7 mouse cellular contexts compared by ENCODE assay signal in the genomic region with DNA sequence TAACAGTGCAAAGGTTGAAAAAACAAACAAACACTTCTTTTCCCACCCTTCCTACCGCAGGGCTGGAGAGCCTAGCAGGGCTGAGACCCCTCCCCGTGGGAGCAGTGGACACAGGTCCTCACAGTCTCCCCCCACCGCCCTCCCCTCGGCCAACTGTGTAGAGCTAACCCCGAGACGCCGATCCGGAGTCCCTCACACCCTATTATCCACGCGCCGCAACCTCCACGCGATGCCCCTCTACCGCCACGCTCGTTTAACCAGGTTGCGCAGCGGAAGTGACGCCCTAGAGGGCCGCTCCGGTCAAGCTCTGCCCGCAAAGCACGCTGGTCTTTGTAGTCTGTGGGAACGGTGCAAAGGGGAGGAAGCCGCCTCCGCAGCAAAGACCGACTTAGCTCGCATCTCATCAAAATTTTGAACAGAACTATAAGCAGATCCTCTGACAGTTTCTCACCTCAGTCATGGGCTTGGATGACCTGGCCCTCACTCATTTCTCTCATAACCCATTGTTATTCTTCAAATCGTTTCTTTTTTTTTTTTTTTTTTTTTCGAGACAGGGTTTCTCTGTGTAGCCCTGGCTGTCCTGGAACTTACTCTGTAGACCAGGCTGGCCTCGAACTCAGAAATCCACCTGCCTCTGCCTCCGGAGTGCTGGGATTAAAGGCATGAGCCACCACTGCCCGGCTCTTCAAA. TPM values are rescaled to one million over a fixed set of nuclear protein-coding genes. Genes with fewer than 3 reads are reported as not detected.
A peak's percentile ranks its signal among the peaks of the same experiment; 100 is the strongest.
DNase-seq lines count a peak whose midpoint lies in the region; ATAC-seq and TF ChIP-seq lines count a peak whose summit lies in the region.

A gene (minus strand): TSS at position 290 of the 690 bp plus-strand sequence.

- WGBS in intestine, postnatal 0 days = 4% methylated on average over 33 of the region's 33 CpGs
- 4% methylated on average over 32 of the region's 33 CpGs for WGBS in midbrain, embryonic 12.5 days
- 2% methylated on average over 33 of the region's 33 CpGs for WGBS in small intestine, adult 2 months

- peaks cover 46% of the 10 kb centered on the region for H3K36me3 ChIP-seq in intestine, postnatal 0 days (ENCODE audit: control insufficient read depth, insufficient read depth)
- peaks cover 47% of the 10 kb centered on the region for H3K36me3 ChIP-seq in midbrain, embryonic 12.5 days
- peaks cover 37% of the 10 kb centered on the region for H3K36me3 ChIP-seq in small intestine, adult 2 months (ENCODE audit: control insufficient read depth, insufficient read depth, low read length)

- peak; percentile 26; the same call in 1 of the 2 replicates for TF ChIP-seq POLR2A in small intestine, adult 2 months (IDR thresholded peaks at IDR 0.05; ENCODE audit: low read depth, low read length)

- DNase-seq in adrenal gland, adult 8-10 months = peak; percentile 79
- peak; percentile 88 for DNase-seq in embryo, embryonic 9.5 days (ENCODE audit: extremely low spot score)
- peak; percentile 50 for DNase-seq in gonadal fat pad, adult 2 months (ENCODE audit: low read depth)
- peak; percentile 87 for DNase-seq in left cerebral cortex, postnatal 4 days

- intact Hi-C loops in left cerebral cortex, postnatal 4 days (cut with DNase I) = no loop called here

- peak within 1 kb of the TSS; percentile 93 for H3K4me2 ChIP-seq in intestine, postnatal 0 days (replicated peaks; ENCODE audit: low read depth)
- peak within 1 kb of the TSS; percentile 71 for H3K4me2 ChIP-seq in midbrain, embryonic 12.5 days (replicated peaks)

- peak; percentile 36; the same call in 1 of the 2 replicates for TF ChIP-seq CTCF in intestine, postnatal 0 days (IDR thresholded peaks at IDR 0.05; ENCODE audit: low read depth)
- no peak for TF ChIP-seq CTCF in small intestine, adult 2 months (IDR thresholded peaks at IDR 0.05; ENCODE audit: extremely low read depth, insufficient read length, insufficient replicate concordance, low read depth, low read length)

- H3K9ac ChIP-seq in intestine, postnatal 0 days (ENCODE audit: low read depth, low read length) = peak within 1 kb of the TSS; percentile 57
- H3K9ac ChIP-seq in midbrain, embryonic 12.5 days (replicated peaks) = peak within 1 kb of the TSS; percentile 75

- H3K27ac ChIP-seq in intestine, postnatal 0 days (ENCODE audit: low read depth, low read length) = no peak within 1 kb of the TSS
- no peak within 1 kb of the TSS for H3K27ac ChIP-seq in midbrain, embryonic 12.5 days (replicated peaks)
- no peak within 1 kb of the TSS for H3K27ac ChIP-seq in small intestine, adult 2 months (ENCODE audit: insufficient read depth, low read depth, low read length)

- peak; percentile 90 for ATAC-seq in intestine, postnatal 0 days
- peak; percentile 98 for ATAC-seq in midbrain, embryonic 12.5 days (ENCODE audit: low FRiP score, low read depth)

- peak within 1 kb of the TSS; percentile 81 for H3K4me3 ChIP-seq in intestine, postnatal 0 days (ENCODE audit: low read depth, low read length)
- peak within 1 kb of the TSS; percentile 82 for H3K4me3 ChIP-seq in midbrain, embryonic 12.5 days
- H3K4me3 ChIP-seq in small intestine, adult 2 months (ENCODE audit: low read depth, low read length) = peak within 1 kb of the TSS; percentile 88

- H3K27me3 ChIP-seq in intestine, postnatal 0 days (replicated peaks; ENCODE audit: control insufficient read depth, insufficient read depth, low read length) = no peaks in the 10 kb centered on the region
- no peaks in the 10 kb centered on the region for H3K27me3 ChIP-seq in midbrain, embryonic 12.5 days
- H3K27me3 ChIP-seq in small intestine, adult 2 months (ENCODE audit: control insufficient read depth, insufficient read depth, low read length) = no peaks in the 10 kb centered on the region

- no peaks in the 10 kb centered on the region for H3K9me3 ChIP-seq in intestine, postnatal 0 days (ENCODE audit: control insufficient read depth)
- H3K9me3 ChIP-seq in midbrain, embryonic 12.5 days = no peaks in the 10 kb centered on the region

- 0 out of 2 replicates have a peak, but pooled peaks cover 2% of the 10 kb centered on the region for H3K4me1 ChIP-seq in intestine, postnatal 0 days (replicated peaks; ENCODE audit: control insufficient read depth, insufficient read depth, low read length)
- peaks cover 10% of the 10 kb centered on the region for H3K4me1 ChIP-seq in midbrain, embryonic 12.5 days
- H3K4me1 ChIP-seq in small intestine, adult 2 months (ENCODE audit: control insufficient read depth, insufficient read depth, insufficient read length, low read length) = no peaks in the 10 kb centered on the region

RNA-seq across cellular contexts. Expression of the gene that starts here (rescaled TPM):
- 1 to 10 TPM; 4.4 to 6.1 (median 5.6) TPM for total RNA-seq in adrenal gland, adult 8-10 months (2022)
- polyA plus RNA-seq in gonadal fat pad, adult 2 months (2012; rRNA removed) = 3.8 and 4.8 TPM in 2 replicates
- polyA plus RNA-seq in intestine, postnatal 0 days (2015; fragmentation: Nextera tagmentation; extraction: Ambion mirVana) = 1.2 and 1.4 TPM in 2 replicates
- 1 to 10 TPM; 5.7 to 6.1 TPM for total RNA-seq in left cerebral cortex, postnatal 4 days (2021)
- polyA plus RNA-seq in midbrain, embryonic 12.5 days (2016; fragmentation: Nextera tagmentation; extraction: Ambion mirVana) = 10.1 and 12.6 TPM in 2 replicates
- polyA plus RNA-seq in small intestine, adult 2 months (2012; rRNA removed) = 0.60 and 0.91 TPM in 2 replicates
